Mouse (Mus musculus) C2C12 (cell line): ENCODE results near the gene Ccdc141. TPM values are rescaled to one million over a fixed set of nuclear protein-coding genes. Genes with fewer than 3 reads are reported as not detected.

ENCODE experiments used
- H3K27me3 ChIP-seq: one replicate; pipeline ENCODE4 v1.6.1; 2011; ENCODE audit not compliant: control insufficient read depth, insufficient read depth, insufficient read length
- H3K36me3 ChIP-seq: one replicate; pipeline ENCODE4 v1.6.1; 2011; ENCODE audit not compliant: control insufficient read depth, insufficient read depth
- H3K4me3 ChIP-seq: one replicate; pipeline ENCODE4 v1.5.1; 2011; ENCODE audit warnings: mild to moderate bottlenecking, control low read depth; ENCODE audit not compliant: poor library complexity, insufficient read depth, severe bottlenecking
- H3K79me2 ChIP-seq: one replicate; pipeline ENCODE4 v1.6.1; 2011; ENCODE audit not compliant: control insufficient read depth, insufficient read depth
- H3K79me3 ChIP-seq: one replicate; pipeline ENCODE4 v1.6.1; 2011; ENCODE audit warnings: low read depth, control low read depth
- H3ac ChIP-seq: one replicate; pipeline ENCODE3; 2011; ENCODE audit warnings: low read depth; ENCODE audit not compliant: control insufficient read depth, insufficient read length
- CEBPB ChIP-seq: IDR thresholded peaks from one replicate; pipeline ENCODE4 v1.6.1; 2011; ENCODE audit warnings: low read depth, mild to moderate bottlenecking, control low read depth, moderate library complexity
- CTCF ChIP-seq: IDR thresholded peaks from one replicate; pipeline ENCODE4 v1.5.1; 2011; ENCODE audit not compliant: control insufficient read depth, insufficient read depth, insufficient read length
- FOSL1 ChIP-seq: IDR thresholded peaks from one replicate; pipeline ENCODE4 v1.8.0; 2011; ENCODE audit warnings: mild to moderate bottlenecking, low read length; ENCODE audit not compliant: poor library complexity, insufficient read depth, severe bottlenecking
- MAX ChIP-seq: IDR thresholded peaks from one replicate; pipeline ENCODE4 v1.6.1; 2011; ENCODE audit warnings: mild to moderate bottlenecking, control low read depth
- MYOD1 ChIP-seq: IDR thresholded peaks from one replicate; pipeline ENCODE4 v1.6.1; 2011; ENCODE audit warnings: low read depth; ENCODE audit not compliant: control insufficient read depth, insufficient read length
- MYOG ChIP-seq: IDR thresholded peaks from one replicate; pipeline ENCODE4 v1.6.1; 2011; ENCODE audit not compliant: control insufficient read depth, insufficient read length; ENCODE audit errors: extremely low read depth
- USF1 ChIP-seq: IDR thresholded peaks from one replicate; pipeline ENCODE4 v1.6.1; 2011; ENCODE audit warnings: low read depth, mild to moderate bottlenecking, control low read depth, moderate library complexity
- polyA plus RNA-seq: library from polyadenylated mRNA; unstranded; fragments of >200 nt; fragmentation: generic; extraction: Trizol; gene quantifications from one replicate; pipeline ENCODE4 v1.2.1, GENCODE M21; 2012; ENCODE audit warnings: missing spikeins

Ccdc141 gene
- polyA plus RNA-seq, 1 experiment: 0.77 TPM

GRCm38 (mm10) chr2:77182271-77182995, 12.0 kb upstream of the Ccdc141 start:
- TF ChIP-seq MAX: no peak
- TF ChIP-seq USF1: no peak
- no peak for TF ChIP-seq CTCF
- TF ChIP-seq MYOD1: no peak
- no peak for TF ChIP-seq MYOG
- no peak for TF ChIP-seq FOSL1
- no peak for TF ChIP-seq CEBPB
- Histone ChIP-seq H3ac (no peak overlapping the region), H3K27me3 (no peaks in the 10 kb centered on the region), H3K4me3 (no peak overlapping the region), H3K79me2 (no peaks in the 10 kb centered on the region), H3K79me3 (no peaks in the 10 kb centered on the region), H3K36me3 (peaks cover 23% of the 10 kb centered on the region)

- no peak overlapping the region for H3ac ChIP-seq
- no peaks in the 10 kb centered on the region for H3K27me3 ChIP-seq
- H3K79me3 ChIP-seq: no peaks in the 10 kb centered on the region
- peaks cover 4% of the 10 kb centered on the region for H3K36me3 ChIP-seq
- TF ChIP-seq MYOD1 (peak; percentile 47), CTCF (no peak)
- H3K79me2 ChIP-seq: no peaks in the 10 kb centered on the region
- H3K4me3 ChIP-seq: no peak overlapping the region
Observed at GRCm38 (mm10) chr2:77177472-77177871, 7.0 kb upstream of the Ccdc141 start.

- Histone ChIP-seq H3K36me3 (peaks cover 4% of the 10 kb centered on the region), H3K79me3 (no peaks in the 10 kb centered on the region), H3ac (no peak overlapping the region), H3K27me3 (no peaks in the 10 kb centered on the region), H3K79me2 (no peaks in the 10 kb centered on the region), H3K4me3 (no peak overlapping the region)
- no peak for TF ChIP-seq USF1
- no peak for TF ChIP-seq CTCF
- TF ChIP-seq FOSL1: no peak
- no peak for TF ChIP-seq MAX
- no peak for TF ChIP-seq CEBPB
- TF ChIP-seq MYOD1: no peak
- TF ChIP-seq MYOG: no peak
Observed at GRCm38 (mm10) chr2:77176413-77176812, 6.0 kb upstream of the Ccdc141 start.

- Histone ChIP-seq H3ac (no peak overlapping the region), H3K27me3 (no peaks in the 10 kb centered on the region), H3K79me2 (no peaks in the 10 kb centered on the region), H3K79me3 (no peaks in the 10 kb centered on the region), H3K4me3 (no peak overlapping the region), H3K36me3 (peaks cover 4% of the 10 kb centered on the region)
- TF ChIP-seq FOSL1 (no peak), MYOG (no peak), MYOD1 (no peak), MAX (no peak), CEBPB (no peak), USF1 (no peak), CTCF (no peak)
Observed at GRCm38 (mm10) chr2:77175411-77175810, 5.0 kb upstream of the Ccdc141 start.

- Histone ChIP-seq H3K27me3 (no peaks in the 10 kb centered on the region), H3K79me3 (no peaks in the 10 kb centered on the region), H3K4me3 (no peak overlapping the region), H3K79me2 (no peaks in the 10 kb centered on the region), H3ac (no peak overlapping the region), H3K36me3 (no peaks in the 10 kb centered on the region)
- TF ChIP-seq FOSL1 (no peak), MYOD1 (no peak)
Observed at GRCm38 (mm10) chr2:77174313-77174712, 3.9 kb upstream of the Ccdc141 start.

DNA sequence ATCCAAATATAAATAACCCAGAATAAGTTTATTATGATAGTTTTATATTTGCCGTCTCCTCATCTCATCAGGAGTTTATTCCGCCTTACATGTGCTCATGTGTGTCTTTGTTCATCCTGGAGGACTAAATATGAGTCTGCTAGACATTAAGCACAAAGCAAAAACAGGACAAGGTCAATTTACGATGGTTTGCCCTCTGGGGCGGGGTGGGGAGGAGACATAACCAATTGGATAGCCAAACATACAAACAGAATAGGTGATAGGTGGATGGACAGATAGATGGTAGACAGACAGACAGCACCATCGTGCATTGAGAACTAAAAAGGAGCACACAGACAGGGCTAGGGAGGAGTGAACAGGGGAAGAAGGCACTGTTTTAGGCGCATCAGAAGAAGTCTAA, 3.4 kb upstream of the Ccdc141 start:
- no peaks in the 10 kb centered on the region for H3K79me3 ChIP-seq
- no peak overlapping the region for H3ac ChIP-seq
- no peak for TF ChIP-seq MYOG
- TF ChIP-seq MAX: no peak
- no peak for TF ChIP-seq CEBPB
- no peak for TF ChIP-seq CTCF
- no peak for TF ChIP-seq MYOD1
- TF ChIP-seq USF1: no peak
- no peak for TF ChIP-seq FOSL1
- H3K4me3 ChIP-seq: no peak overlapping the region
- no peaks in the 10 kb centered on the region for H3K27me3 ChIP-seq
- H3K79me2 ChIP-seq: no peaks in the 10 kb centered on the region
- H3K36me3 ChIP-seq: no peaks in the 10 kb centered on the region
